Mouse (Mus musculus): ENCODE data around the gene Serpine1. TPM values are rescaled to one million over a fixed set of nuclear protein-coding genes. Genes with fewer than 3 reads are reported as not detected.

Serpine1 gene
- total and polyA plus RNA-seq, 2 experiments: 0.32 to 0.83 TPM

GRCm38 (mm10) chr5:137102078-137102477, 30.0 kb upstream of the Serpine1 start:
- Histone ChIP-seq H3K9ac (ENCODE audit: low read depth, low read length) (no peak overlapping the region), H3K4me1 (ENCODE audit: control insufficient read depth, insufficient read depth, low read length) (no peaks in the 10 kb centered on the region; the same call in 1 of the 2 replicates), H3K36me3 (ENCODE audit: control insufficient read depth, insufficient read depth, low read length) (no peaks in the 10 kb centered on the region), H3K27ac (replicated peaks; ENCODE audit: insufficient read depth, low read depth, low read length) (no peak overlapping the region), H3K27me3 (ENCODE audit: control insufficient read depth, insufficient read depth, low read length) (no peaks in the 10 kb centered on the region), H3K79me2 (ENCODE audit: control insufficient read depth, insufficient read depth, low read length) (no peaks in the 10 kb centered on the region), H3K4me3 (ENCODE audit: insufficient read depth, low read depth, low read length) (no peak overlapping the region)
- 79% methylated on average over 10 of the region's 10 CpGs for WGBS
- TF ChIP-seq POLR2A (IDR thresholded peaks at IDR 0.05; ENCODE audit: extremely low read depth, insufficient read depth, low read length) (no peak), CTCF (IDR thresholded peaks at IDR 0.05; ENCODE audit: low read depth, low read length) (no peak)
- DNase-seq (ENCODE audit: extremely low read depth, low read depth, low spot score): no peak

DNA sequence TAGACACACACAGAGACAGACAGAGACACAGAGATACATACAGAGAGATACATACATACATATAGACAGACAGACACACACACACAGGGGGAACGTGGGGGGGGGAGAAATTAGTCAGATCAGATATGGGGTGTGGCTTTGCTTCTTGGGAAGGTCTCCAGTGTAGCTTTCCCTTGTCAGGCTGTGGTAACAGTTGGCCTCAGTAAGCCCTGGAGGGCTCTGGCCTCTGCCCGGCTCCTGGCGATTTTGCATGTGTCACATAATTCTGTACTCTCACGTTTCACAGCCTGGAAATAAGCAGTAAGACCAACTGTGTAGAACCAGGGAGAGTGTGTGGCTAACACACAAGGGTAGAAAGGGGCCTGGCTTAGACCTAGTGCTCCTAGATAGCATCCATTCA, 28.6 kb upstream of the Serpine1 start:
- TF ChIP-seq CTCF (IDR thresholded peaks at IDR 0.05; ENCODE audit: low read depth, low read length) (no peak), POLR2A (IDR thresholded peaks at IDR 0.05; ENCODE audit: extremely low read depth, insufficient read depth, low read length) (no peak)
- no peaks in the 10 kb centered on the region for H3K27me3 ChIP-seq (ENCODE audit: control insufficient read depth, insufficient read depth, low read length)
- H3K9ac ChIP-seq (ENCODE audit: low read depth, low read length): no peak overlapping the region
- H3K79me2 ChIP-seq (ENCODE audit: control insufficient read depth, insufficient read depth, low read length): no peaks in the 10 kb centered on the region
- no peak for DNase-seq (ENCODE audit: extremely low read depth, low read depth, low spot score)
- no peaks in the 10 kb centered on the region for H3K36me3 ChIP-seq (ENCODE audit: control insufficient read depth, insufficient read depth, low read length)
- H3K27ac ChIP-seq (replicated peaks; ENCODE audit: insufficient read depth, low read depth, low read length): no peak overlapping the region
- no peaks in the 10 kb centered on the region for H3K4me1 ChIP-seq (ENCODE audit: control insufficient read depth, insufficient read depth, low read length)
- WGBS: 68% methylated on average over 4 of the region's 4 CpGs
- H3K4me3 ChIP-seq (ENCODE audit: insufficient read depth, low read depth, low read length): no peak overlapping the region

GRCm38 (mm10) chr5:137098418-137098817, 26.4 kb upstream of the Serpine1 start:
- H3K4me1 ChIP-seq (ENCODE audit: control insufficient read depth, insufficient read depth, low read length): 0 out of 2 replicates have a peak, but pooled peaks cover 3% of the 10 kb centered on the region
- no peaks in the 10 kb centered on the region for H3K36me3 ChIP-seq (ENCODE audit: control insufficient read depth, insufficient read depth, low read length)
- no peaks in the 10 kb centered on the region for H3K79me2 ChIP-seq (ENCODE audit: control insufficient read depth, insufficient read depth, low read length)
- WGBS: 71% methylated on average over 11 of the region's 11 CpGs
- no peaks in the 10 kb centered on the region for H3K27me3 ChIP-seq (ENCODE audit: control insufficient read depth, insufficient read depth, low read length)
- no peak overlapping the region for H3K9ac ChIP-seq (ENCODE audit: low read depth, low read length)
- H3K27ac ChIP-seq (replicated peaks; ENCODE audit: insufficient read depth, low read depth, low read length): no peak overlapping the region
- TF ChIP-seq POLR2A (IDR thresholded peaks at IDR 0.05; ENCODE audit: extremely low read depth, insufficient read depth, low read length): no peak
- no peak for TF ChIP-seq CTCF (IDR thresholded peaks at IDR 0.05; ENCODE audit: low read depth, low read length)
- H3K4me3 ChIP-seq (ENCODE audit: insufficient read depth, low read depth, low read length): no peak overlapping the region
- no peak for DNase-seq (ENCODE audit: extremely low read depth, low read depth, low spot score)

DNA sequence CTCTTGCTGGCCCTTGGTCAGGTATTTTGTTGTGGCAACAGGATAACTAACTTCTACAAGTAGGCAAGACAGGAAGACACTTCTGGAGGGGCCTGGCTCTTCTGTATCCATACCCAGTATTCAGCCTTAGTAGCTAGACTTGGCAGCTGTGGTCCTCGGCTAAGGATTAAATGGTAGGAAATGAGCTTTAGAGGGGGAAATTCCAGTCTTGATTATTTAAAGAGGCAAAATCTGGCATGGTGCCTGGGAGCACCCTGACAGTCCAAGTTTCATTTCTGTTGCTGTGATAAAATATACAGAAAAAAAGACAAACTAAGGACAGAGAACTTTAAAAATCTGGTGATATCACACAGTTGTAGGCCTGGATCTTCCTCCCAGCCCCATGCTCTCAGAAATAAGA, 24.0 kb upstream of the Serpine1 start:
- TF ChIP-seq CTCF (IDR thresholded peaks at IDR 0.05; ENCODE audit: low read depth, low read length) (no peak), POLR2A (IDR thresholded peaks at IDR 0.05; ENCODE audit: extremely low read depth, insufficient read depth, low read length) (no peak)
- no peaks in the 10 kb centered on the region for H3K36me3 ChIP-seq (ENCODE audit: control insufficient read depth, insufficient read depth, low read length)
- WGBS: 33% methylated on average over 1 of the region's 1 CpGs
- H3K4me1 ChIP-seq (ENCODE audit: control insufficient read depth, insufficient read depth, low read length): 0 out of 2 replicates have a peak, but pooled peaks cover 3% of the 10 kb centered on the region
- no peak overlapping the region for H3K9ac ChIP-seq (ENCODE audit: low read depth, low read length)
- H3K27me3 ChIP-seq (ENCODE audit: control insufficient read depth, insufficient read depth, low read length): no peaks in the 10 kb centered on the region
- peak overlapping the region; percentile 28; the same call in 1 of the 2 replicates for H3K27ac ChIP-seq (replicated peaks; ENCODE audit: insufficient read depth, low read depth, low read length)
- DNase-seq (ENCODE audit: extremely low read depth, low read depth, low spot score): peak; percentile 42
- H3K4me3 ChIP-seq (ENCODE audit: insufficient read depth, low read depth, low read length): no peak overlapping the region
- H3K79me2 ChIP-seq (ENCODE audit: control insufficient read depth, insufficient read depth, low read length): no peaks in the 10 kb centered on the region

GRCm38 (mm10) chr5:137095135-137095534, 23.1 kb upstream of the Serpine1 start:
- Histone ChIP-seq H3K27me3 (ENCODE audit: control insufficient read depth, insufficient read depth, low read length) (no peaks in the 10 kb centered on the region), H3K4me1 (ENCODE audit: control insufficient read depth, insufficient read depth, low read length) (0 out of 2 replicates have a peak, but pooled peaks cover 3% of the 10 kb centered on the region), H3K79me2 (ENCODE audit: control insufficient read depth, insufficient read depth, low read length) (no peaks in the 10 kb centered on the region), H3K27ac (replicated peaks; ENCODE audit: insufficient read depth, low read depth, low read length) (0 out of 2 replicates have a peak overlapping the region, but pooled peaks have one; percentile 39), H3K4me3 (ENCODE audit: insufficient read depth, low read depth, low read length) (no peak overlapping the region), H3K36me3 (ENCODE audit: control insufficient read depth, insufficient read depth, low read length) (no peaks in the 10 kb centered on the region), H3K9ac (ENCODE audit: low read depth, low read length) (no peak overlapping the region)
- 86% methylated on average over 10 of the region's 10 CpGs for WGBS
- no peak for DNase-seq (ENCODE audit: extremely low read depth, low read depth, low spot score)
- TF ChIP-seq POLR2A (IDR thresholded peaks at IDR 0.05; ENCODE audit: extremely low read depth, insufficient read depth, low read length) (no peak), CTCF (IDR thresholded peaks at IDR 0.05; ENCODE audit: low read depth, low read length) (no peak)

DNA sequence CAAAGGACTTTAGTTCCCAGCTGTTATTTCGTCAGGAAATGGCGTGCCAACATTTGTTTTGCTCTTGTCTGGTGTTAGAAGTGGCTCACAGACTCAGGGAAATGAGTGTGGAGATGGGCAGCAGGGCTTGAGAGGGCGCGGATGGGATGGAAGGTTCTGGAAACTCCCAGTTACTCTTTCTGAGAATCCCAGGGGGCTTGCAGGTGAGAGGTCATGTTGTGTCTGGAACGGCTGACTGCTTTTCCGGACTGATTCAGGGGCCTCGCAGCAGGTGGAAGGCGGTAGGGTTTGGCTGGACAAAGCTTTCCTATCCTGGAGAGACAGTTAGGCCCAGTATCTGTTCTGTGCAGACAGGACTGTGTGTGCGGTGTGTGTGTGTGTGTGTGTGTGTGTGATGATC, 21.7 kb upstream of the Serpine1 start:
- no peak for DNase-seq (ENCODE audit: extremely low read depth, low read depth, low spot score)
- H3K27ac ChIP-seq (replicated peaks; ENCODE audit: insufficient read depth, low read depth, low read length): no peak overlapping the region
- H3K27me3 ChIP-seq (ENCODE audit: control insufficient read depth, insufficient read depth, low read length): no peaks in the 10 kb centered on the region
- TF ChIP-seq CTCF (IDR thresholded peaks at IDR 0.05; ENCODE audit: low read depth, low read length): no peak
- no peak for TF ChIP-seq POLR2A (IDR thresholded peaks at IDR 0.05; ENCODE audit: extremely low read depth, insufficient read depth, low read length)
- no peaks in the 10 kb centered on the region for H3K36me3 ChIP-seq (ENCODE audit: control insufficient read depth, insufficient read depth, low read length)
- H3K9ac ChIP-seq (ENCODE audit: low read depth, low read length): no peak overlapping the region
- H3K4me3 ChIP-seq (ENCODE audit: insufficient read depth, low read depth, low read length): no peak overlapping the region
- H3K79me2 ChIP-seq (ENCODE audit: control insufficient read depth, insufficient read depth, low read length): no peaks in the 10 kb centered on the region
- WGBS: 88% methylated on average over 9 of the region's 9 CpGs
- 0 out of 2 replicates have a peak, but pooled peaks cover 3% of the 10 kb centered on the region for H3K4me1 ChIP-seq (ENCODE audit: control insufficient read depth, insufficient read depth, low read length)
